Mouse (Mus musculus) cerebellum, adult 2 months (tissue): ENCODE results near the gene Ikbip.
A peak's percentile ranks its signal among the peaks of the same experiment; 100 is the strongest.

Source experiments
- CTCF ChIP-seq: fragments of 200-500 bp; IDR thresholded peaks from 2 replicates; pipeline ENCODE4 v1.5.1; 2011; ENCODE audit warnings: low read depth, mild to moderate bottlenecking, control low read depth, low read length, moderate library complexity, borderline replicate concordance; ENCODE audit not compliant: insufficient read depth
- POLR2A ChIP-seq: fragments of 200-500 bp; IDR thresholded peaks from 2 replicates; pipeline ENCODE4 v1.6.1; 2011; ENCODE audit warnings: low read length, control low read depth, borderline replicate concordance; ENCODE audit not compliant: insufficient read depth

DNA sequence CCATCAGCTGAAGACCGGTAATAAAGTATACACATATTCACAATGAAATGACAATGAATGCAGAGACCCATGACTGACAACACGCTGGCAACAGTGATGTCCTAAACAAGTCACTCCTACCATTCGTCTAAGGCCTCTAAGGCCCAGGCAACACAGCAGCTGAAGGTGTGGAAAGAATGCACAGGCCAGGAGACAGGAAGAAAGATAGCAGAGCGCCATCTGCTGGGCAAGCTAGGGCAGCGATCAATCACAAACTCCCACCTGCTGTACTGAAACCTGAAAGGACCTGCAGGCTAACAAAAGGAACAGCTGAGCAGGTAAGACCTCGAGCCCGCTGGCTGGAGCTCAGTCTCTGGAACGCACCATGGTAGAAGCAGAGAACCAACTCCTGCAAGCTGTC is 48.8 kb upstream of the Ikbip start:
- TF ChIP-seq CTCF (peak; percentile 96), POLR2A (no peak)
